Mouse (Mus musculus) heart, embryonic 12.5 days (tissue): Measurements from ENCODE around the gene Il16. TPM values are rescaled to one million over a fixed set of nuclear protein-coding genes. Genes with fewer than 3 reads are reported as not detected.
"Not testable (repeated sequence)": the region's sequence is repeated elsewhere in the genome, so short reads cannot be mapped to it uniquely, and the experiment has no call there.

Experiments used
- ATAC-seq: fragments of 200-750 bp; cut with Nextera tagmentation; 2 replicates; pipeline ENCODE4 v1.8.0; 2017; ENCODE audit warnings: moderate TSS enrichment, moderate library complexity; ENCODE audit not compliant: insufficient number of reproducible peaks, low FRiP score
- H3K27ac ChIP-seq: fragments of 300-500 bp; sonication (generic); 2 replicates; pipeline ENCODE4 v1.5.1; 2016; ENCODE audit warnings: mild to moderate bottlenecking, moderate library complexity; ENCODE audit not compliant: poor library complexity, severe bottlenecking
- H3K27me3 ChIP-seq: fragments of 300-500 bp; sonication (generic); replicated peaks from 2 replicates; pipeline ENCODE4 v1.6.1; 2016; ENCODE audit warnings: mild to moderate bottlenecking, moderate library complexity
- H3K36me3 ChIP-seq: fragments of 300-500 bp; sonication (generic); 2 replicates; pipeline ENCODE4 v1.6.1; 2016; ENCODE audit warnings: mild to moderate bottlenecking, moderate library complexity
- H3K4me1 ChIP-seq: fragments of 300-500 bp; sonication (generic); replicated peaks from 2 replicates; pipeline ENCODE4 v1.6.1; 2016; ENCODE audit warnings: mild to moderate bottlenecking
- H3K4me2 ChIP-seq: fragments of 300-500 bp; sonication (generic); 2 replicates; pipeline ENCODE4 v1.6.1; 2016; ENCODE audit warnings: mild to moderate bottlenecking, moderate library complexity
- H3K4me3 ChIP-seq: fragments of 300-500 bp; sonication (generic); 2 replicates; pipeline ENCODE4 v1.5.1; 2016; ENCODE audit warnings: mild to moderate bottlenecking
- H3K9ac ChIP-seq: fragments of 300-500 bp; sonication (generic); 2 replicates; pipeline ENCODE4 v1.6.1; 2016; ENCODE audit warnings: mild to moderate bottlenecking, moderate library complexity
- H3K9me3 ChIP-seq: fragments of 300-500 bp; sonication (generic); replicated peaks from 2 replicates; pipeline ENCODE4 v1.6.1; 2016; ENCODE audit warnings: mild to moderate bottlenecking, moderate library complexity
- WGBS: fragments of 180-500 bp; shearing (Covaris S2); methylation state at CpG from one replicate; pipeline ENCODE4 v1.1.7; 2016; 5-methylcytosine and 5-hydroxymethylcytosine counted together
- polyA plus RNA-seq: library from polyadenylated mRNA; unstranded; fragments of >200 nt; fragmentation: Nextera tagmentation; extraction: Ambion mirVana; gene quantifications from 2 replicates; pipeline ENCODE4 v1.2.1, GENCODE M21; 2016

Gene Il16
- polyA plus RNA-seq, 1 experiment from 2014 or later, result 2.0 TPM

DNA sequence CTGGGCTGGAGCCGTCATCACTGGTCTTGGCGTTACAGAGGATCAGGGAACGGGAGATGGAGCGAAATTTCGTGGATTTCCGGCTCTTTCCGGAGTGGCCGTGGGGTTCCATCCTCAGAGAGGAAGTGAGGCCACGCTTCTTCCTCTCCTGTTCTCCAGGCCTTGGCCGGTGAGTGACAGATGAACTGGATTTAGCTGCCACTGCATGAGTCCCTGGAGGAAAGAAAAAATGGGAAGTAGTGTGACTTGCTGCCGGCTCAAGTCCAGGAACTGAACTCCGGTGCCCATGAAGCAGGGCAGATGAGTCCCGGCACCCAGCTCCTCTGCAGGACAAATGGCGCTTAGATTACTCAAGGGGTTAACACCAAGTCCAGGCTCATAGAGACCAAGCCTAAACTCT is 23.0 kb downstream of the Il16 start:
- H3K4me3 ChIP-seq, result no peak overlapping the region
- H3K36me3 ChIP-seq, result no peaks in the 10 kb centered on the region
- no peak for ATAC-seq
- H3K27me3 ChIP-seq, result no peaks in the 10 kb centered on the region
- H3K9me3 ChIP-seq, result no peaks in the 10 kb centered on the region
- no peak overlapping the region for H3K4me2 ChIP-seq
- H3K27ac ChIP-seq, result no peak overlapping the region
- H3K4me1 ChIP-seq, result peaks cover 23% of the 10 kb centered on the region
- H3K9ac ChIP-seq, result no peak overlapping the region
- 77% methylated on average over 14 of the region's 14 CpGs for WGBS

DNA sequence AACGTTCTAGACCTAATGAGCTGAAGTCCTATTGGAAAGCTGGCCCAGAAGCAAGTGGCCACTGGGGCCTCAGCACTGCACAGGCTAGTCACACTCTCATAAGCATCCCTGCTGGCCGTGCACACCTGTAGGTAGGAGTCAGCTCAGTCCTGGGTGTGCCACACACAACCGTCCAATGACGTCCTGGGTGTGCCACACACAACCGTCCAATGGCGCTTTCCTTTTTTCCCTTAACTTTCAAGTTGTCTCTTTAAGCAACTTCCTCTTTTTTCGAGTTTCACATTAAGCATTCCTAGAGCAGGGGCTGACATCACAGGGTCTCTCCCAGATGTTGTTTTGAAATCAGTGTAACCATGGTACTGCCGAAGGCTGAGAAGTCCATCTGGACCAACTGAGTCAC is 25.3 kb downstream of the Il16 start:
- Histone ChIP-seq H3K4me1 (peaks cover 11% of the 10 kb centered on the region), H3K27ac (no peak overlapping the region), H3K9ac (no peak overlapping the region), H3K4me3 (no peak overlapping the region), H3K36me3 (no peaks in the 10 kb centered on the region), H3K4me2 (no peak overlapping the region), H3K27me3 (no peaks in the 10 kb centered on the region), H3K9me3 (no peaks in the 10 kb centered on the region; the same call in 1 of the 2 replicates)
- ATAC-seq, result no peak
- WGBS, result 77% methylated on average over 8 of the region's 8 CpGs

DNA sequence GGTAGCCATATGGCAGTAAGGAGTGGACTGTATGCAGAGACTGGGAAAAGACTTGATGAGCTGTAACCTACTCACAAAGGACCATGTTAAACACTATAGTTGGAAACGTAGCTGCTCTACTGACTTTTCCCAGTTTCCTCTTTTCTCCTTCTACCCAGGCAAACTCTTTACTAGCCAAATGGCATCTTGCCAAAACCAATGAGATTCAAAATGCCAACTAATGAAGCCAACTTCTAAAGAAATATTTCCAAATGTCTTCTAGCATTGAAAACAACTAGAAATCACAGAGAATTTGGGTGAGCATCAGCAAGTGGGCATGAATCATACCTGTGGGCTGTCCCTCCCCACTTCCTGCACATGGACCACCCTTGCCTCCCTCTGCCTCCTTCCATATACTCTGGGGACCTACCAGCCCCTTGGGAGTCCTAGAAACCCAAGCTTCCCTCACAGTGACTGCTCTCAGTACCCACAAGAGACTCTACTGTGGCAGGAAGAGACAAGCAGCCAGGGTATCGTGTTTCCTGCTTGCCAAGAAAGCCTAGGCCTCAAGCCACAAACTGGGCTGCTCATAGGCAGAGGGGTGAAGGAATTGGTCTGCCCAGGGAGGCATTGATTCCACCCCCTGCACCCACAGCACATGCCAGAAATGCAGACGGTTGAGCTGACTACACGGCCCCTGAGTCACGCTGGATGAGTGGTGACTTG is 28.4 kb downstream of the Il16 start:
- ATAC-seq, result no peak
- no peaks in the 10 kb centered on the region for H3K36me3 ChIP-seq
- no peak overlapping the region for H3K27ac ChIP-seq
- WGBS, result 75% methylated on average over 5 of the region's 5 CpGs
- no peak overlapping the region for H3K4me3 ChIP-seq
- no peak overlapping the region for H3K4me2 ChIP-seq
- no peaks in the 10 kb centered on the region; the same call in none of the 2 replicates for H3K9me3 ChIP-seq
- no peaks in the 10 kb centered on the region for H3K27me3 ChIP-seq
- no peaks in the 10 kb centered on the region for H3K4me1 ChIP-seq
- no peak overlapping the region for H3K9ac ChIP-seq

DNA sequence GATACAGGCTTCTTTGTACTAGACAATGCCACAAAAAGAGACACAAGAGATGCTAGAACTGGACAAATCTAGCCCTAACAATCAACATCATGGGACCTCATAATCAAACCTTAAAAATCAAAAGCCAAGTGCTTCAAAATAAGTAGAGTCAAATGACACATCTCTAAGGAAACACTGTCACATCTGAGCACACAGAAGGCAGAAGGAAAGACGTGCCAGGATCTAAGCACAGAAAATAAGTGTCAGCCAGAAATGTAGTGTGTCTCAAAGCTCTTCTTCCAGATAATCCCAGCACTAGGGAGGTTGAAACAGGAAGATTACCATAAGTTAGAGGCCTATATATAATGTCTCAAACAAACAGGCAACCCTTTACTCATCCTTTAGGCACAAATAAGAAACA is 31.9 kb downstream of the Il16 start:
- no peaks in the 10 kb centered on the region for H3K27me3 ChIP-seq
- no peaks in the 10 kb centered on the region; the same call in none of the 2 replicates for H3K9me3 ChIP-seq
- H3K4me1 ChIP-seq, result no peaks in the 10 kb centered on the region
- no peak overlapping the region for H3K27ac ChIP-seq
- no peak overlapping the region for H3K4me2 ChIP-seq
- H3K9ac ChIP-seq, result no peak overlapping the region
- 73% methylated on average over 1 of the region's 1 CpGs for WGBS
- no peak for ATAC-seq
- no peaks in the 10 kb centered on the region for H3K36me3 ChIP-seq
- no peak overlapping the region for H3K4me3 ChIP-seq

DNA sequence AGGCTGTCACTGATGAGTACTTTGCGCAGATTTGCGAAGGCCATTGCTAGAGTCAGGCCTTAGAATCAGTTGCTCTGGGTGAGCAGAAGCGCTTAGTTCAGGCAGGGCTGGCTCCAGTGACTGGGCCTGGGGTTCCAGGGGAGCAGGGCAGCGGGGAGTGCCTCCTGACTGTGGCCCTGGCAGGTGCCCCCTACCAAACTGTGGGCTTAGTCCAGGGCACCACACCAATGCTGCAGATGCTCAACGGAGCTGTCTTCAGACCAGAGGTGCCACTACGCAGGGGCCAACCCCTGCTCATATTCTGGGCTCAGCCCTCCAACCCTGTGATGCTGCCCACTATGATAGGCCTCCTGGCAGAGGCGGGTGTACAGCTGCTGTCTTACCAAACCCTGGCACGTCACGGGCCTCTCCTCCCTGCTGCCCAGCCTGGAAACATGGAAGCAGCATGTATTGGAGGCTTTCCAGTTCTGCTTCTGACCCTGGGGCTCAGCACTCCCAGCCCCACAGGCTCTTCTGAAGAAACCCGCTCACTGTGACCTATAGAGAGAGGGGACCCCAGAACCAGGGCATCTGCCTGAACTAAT is 33.8 kb downstream of the Il16 start:
- WGBS, result 89% methylated on average over 10 of the region's 10 CpGs
- not testable (repeated sequence) for H3K4me3 ChIP-seq, H3K27ac ChIP-seq, H3K4me2 ChIP-seq, H3K9me3 ChIP-seq, ATAC-seq, H3K9ac ChIP-seq, H3K4me1 ChIP-seq, H3K36me3 ChIP-seq, H3K27me3 ChIP-seq

DNA sequence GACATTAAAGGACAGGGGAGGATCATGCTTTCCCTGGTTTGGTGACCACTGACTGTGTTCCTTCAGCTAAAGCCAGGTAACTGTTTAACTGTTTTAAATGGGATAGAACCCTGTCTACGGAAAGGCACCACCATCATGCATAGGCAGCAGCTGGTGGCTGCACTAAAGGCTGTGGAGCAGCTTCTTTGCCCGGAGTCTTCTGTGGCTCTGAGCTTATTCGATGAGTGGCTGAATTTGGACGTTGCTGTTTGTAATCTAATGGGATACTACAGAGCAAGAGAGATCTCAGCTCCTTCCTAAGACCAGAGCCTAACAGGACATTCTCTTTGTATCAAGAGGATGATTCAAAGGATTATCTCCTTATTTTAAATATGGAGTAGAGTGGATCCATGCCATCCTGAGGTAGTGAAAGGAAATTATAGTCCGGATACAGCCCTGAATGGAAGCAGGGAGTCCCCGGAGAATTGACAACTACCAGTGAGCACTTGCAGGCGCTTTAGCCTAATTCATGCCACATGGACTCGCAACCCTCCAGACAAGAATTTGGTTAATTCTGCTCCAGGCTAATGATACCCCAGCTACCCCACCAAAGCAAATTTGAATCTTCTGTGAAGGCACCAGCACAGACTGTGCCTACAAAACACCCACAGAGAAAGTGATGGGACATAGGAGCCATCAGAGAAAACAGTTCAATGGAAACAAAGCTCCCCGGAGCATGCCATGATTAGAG is 42.3 kb downstream of the Il16 start:
- no peak for ATAC-seq
- Histone ChIP-seq H3K4me2 (no peak overlapping the region), H3K36me3 (no peaks in the 10 kb centered on the region), H3K4me3 (no peak overlapping the region), H3K9me3 (0 out of 2 replicates have a peak, but pooled peaks cover 2% of the 10 kb centered on the region), H3K9ac (no peak overlapping the region), H3K27me3 (no peaks in the 10 kb centered on the region), H3K27ac (no peak overlapping the region), H3K4me1 (no peaks in the 10 kb centered on the region)
- 65% methylated on average over 9 of the region's 9 CpGs for WGBS

DNA sequence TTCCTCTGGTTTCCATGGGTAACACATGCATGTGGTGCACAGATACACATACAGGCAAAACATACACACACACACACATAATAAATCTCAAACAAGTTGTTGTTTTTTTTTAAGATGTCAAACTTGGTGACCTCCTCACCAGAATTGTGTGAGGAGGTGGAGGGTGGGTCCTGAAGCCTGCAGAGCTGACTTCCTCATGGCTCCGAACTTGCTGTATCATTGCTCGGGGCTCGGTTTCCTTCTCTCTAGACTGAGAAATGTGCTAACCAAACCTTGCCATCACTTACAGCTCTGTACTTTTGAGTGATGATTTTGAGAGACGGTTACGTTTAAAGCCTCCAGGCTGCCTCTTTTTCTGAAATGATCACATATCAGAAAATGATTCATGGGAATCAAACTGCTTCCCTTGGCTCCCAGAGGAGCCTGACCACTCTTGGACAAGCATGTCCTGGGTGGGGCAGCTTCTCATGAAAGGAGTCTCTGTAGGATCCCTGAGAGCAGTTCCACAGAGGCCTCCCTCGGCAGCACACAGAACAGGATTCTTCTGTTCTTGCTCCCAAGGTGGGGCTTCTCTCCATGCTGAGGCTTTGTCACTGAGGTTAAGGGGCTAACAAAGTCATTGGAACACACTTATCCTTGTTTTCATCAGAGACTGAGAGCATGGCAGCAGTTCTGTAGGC is 46.3 kb downstream of the Il16 start:
- Histone ChIP-seq H3K36me3 (no peaks in the 10 kb centered on the region), H3K27me3 (no peaks in the 10 kb centered on the region), H3K4me1 (no peaks in the 10 kb centered on the region), H3K9me3 (no peaks in the 10 kb centered on the region; the same call in 1 of the 2 replicates), H3K27ac (no peak overlapping the region), H3K4me2 (no peak overlapping the region), H3K9ac (no peak overlapping the region), H3K4me3 (no peak overlapping the region)
- no peak for ATAC-seq
- WGBS, result 74% methylated on average over 6 of the region's 6 CpGs

DNA sequence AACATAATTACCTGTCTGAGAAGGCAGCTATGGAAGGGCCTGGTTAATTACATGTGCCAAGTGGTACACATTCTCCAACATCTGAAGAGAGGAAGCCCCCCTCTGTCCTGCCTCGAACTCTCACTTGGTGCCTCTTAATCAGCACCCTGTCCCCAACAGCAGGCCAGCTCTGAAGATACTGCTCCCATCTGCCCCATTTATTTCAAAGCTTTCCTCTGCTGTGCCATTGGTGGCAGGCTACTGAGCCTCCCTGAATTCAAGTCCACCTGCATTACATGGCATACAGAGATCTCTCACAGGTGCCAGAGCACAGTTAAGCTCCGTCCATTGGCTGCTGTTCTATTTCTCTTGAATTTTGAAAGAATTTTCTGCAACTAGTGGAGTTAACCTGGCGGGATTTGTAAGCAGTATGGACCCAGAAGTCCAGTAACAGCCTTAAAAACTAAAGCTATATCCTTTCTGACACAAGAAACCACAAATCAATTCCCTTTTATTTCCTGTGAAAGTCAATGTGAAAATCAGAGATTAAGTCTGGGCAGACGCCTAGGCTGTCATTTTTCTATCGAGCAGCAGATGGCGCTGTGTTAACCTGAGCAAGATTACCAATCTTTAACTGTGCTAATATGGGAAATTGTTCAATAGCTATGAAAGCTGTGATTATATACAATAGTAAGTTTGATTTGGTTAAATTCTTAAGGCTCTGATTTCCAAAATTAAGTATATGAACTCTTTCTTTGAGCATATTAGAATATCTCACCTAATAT is 49.9 kb downstream of the Il16 start:
- Histone ChIP-seq H3K36me3 (no peaks in the 10 kb centered on the region), H3K4me1 (no peaks in the 10 kb centered on the region), H3K27me3 (no peaks in the 10 kb centered on the region), H3K9me3 (no peaks in the 10 kb centered on the region; the same call in 1 of the 2 replicates), H3K4me2 (no peak overlapping the region), H3K9ac (no peak overlapping the region), H3K27ac (no peak overlapping the region), H3K4me3 (no peak overlapping the region)
- WGBS, result 28% methylated on average over 6 of the region's 6 CpGs
- no peak for ATAC-seq

DNA sequence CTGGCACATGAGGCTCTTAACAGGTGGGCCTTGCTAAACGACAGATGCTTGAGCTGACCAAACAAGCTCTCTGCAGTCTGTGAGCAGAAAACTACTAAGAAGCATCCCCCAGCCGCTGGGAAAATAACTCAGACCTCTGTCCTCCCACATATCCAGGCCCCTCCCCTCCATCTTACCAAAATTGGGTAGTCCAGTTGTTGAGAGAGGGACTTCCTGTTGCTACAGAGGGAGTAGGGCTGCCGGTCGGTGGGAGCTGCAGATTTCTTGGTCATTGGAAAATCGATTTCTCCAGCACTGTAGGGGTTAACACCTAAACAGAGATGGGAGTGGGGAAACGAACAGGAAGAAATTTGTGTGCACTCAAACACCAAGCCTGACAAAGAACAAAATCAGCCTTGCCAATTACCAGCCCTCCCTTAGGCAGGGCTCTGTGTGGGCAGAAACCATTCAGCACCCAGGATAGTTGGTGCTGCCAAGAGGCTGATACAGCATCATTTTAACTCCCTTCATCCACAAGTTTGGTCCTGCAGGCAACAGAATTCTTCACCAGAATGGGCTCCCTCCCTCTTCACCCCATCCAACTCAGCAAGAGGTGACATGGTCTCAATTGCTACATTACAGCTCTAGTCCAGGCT is 62.8 kb downstream of the Il16 start:
- Histone ChIP-seq H3K9me3 (no peaks in the 10 kb centered on the region), H3K27me3 (no peaks in the 10 kb centered on the region), H3K36me3 (no peaks in the 10 kb centered on the region), H3K4me2 (no peak overlapping the region), H3K9ac (no peak overlapping the region), H3K4me1 (peaks cover 6% of the 10 kb centered on the region; the same call in 1 of the 2 replicates), H3K4me3 (no peak overlapping the region), H3K27ac (no peak overlapping the region)
- no peak for ATAC-seq
- WGBS, result 33% methylated on average over 6 of the region's 6 CpGs

DNA sequence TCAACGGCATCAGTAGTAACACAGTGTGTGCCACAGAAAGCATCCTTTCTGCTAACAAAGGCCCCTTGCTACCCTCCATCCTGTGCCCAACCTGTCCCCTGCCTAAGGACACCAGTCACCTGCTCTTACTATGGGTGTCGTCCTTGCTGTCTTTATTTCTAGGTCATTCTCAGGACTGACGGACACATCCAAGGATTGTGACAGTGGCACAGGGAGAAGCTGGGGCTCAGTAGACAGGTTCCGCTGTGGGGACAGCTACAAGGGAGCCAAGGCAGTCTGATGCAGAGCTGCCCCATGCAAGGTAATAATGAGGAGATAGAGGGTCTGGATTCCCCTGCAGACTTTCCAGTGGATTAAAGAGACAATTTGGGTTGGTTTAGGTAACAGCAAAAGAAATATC is 67.0 kb downstream of the Il16 start:
- WGBS, result 83% methylated on average over 4 of the region's 4 CpGs
- no peaks in the 10 kb centered on the region for H3K36me3 ChIP-seq
- no peak overlapping the region for H3K4me3 ChIP-seq

More for the DNA sequence above, 67.0 kb downstream of the Il16 start:
- ATAC-seq, result no peak
- H3K9me3 ChIP-seq, result peaks cover 4% of the 10 kb centered on the region; the same call in 1 of the 2 replicates
- no peak overlapping the region for H3K27ac ChIP-seq
- no peak overlapping the region for H3K4me2 ChIP-seq
- H3K9ac ChIP-seq, result no peak overlapping the region
- no peaks in the 10 kb centered on the region for H3K4me1 ChIP-seq
- no peaks in the 10 kb centered on the region for H3K27me3 ChIP-seq
